Mouse (Mus musculus): ENCODE data around the gene Cdt1. TPM values are rescaled to one million over a fixed set of nuclear protein-coding genes. Genes with fewer than 3 reads are reported as not detected.
A peak's percentile ranks its signal among the peaks of the same experiment; 100 is the strongest.

The Cdt1 gene
- polyA plus RNA-seq, 1 experiment from 2014 or later = 11.1 TPM

- Histone ChIP-seq H3K79me2 (ENCODE audit: inconsistent target) (peaks cover 100% of the 10 kb centered on the region), H3K4me3 (ENCODE audit: inconsistent target) (no peak overlapping the region), H3K36me3 (ENCODE audit: inconsistent target) (peaks cover 5% of the 10 kb centered on the region; the same call in 1 of the 2 replicates), H3K27ac (no peak overlapping the region)
- WGBS (ENCODE audit: missing documents) = 96% methylated on average over 9 of the region's 9 CpGs
Measured at GRCm38 (mm10) chr8:122538310-122539076, 29.3 kb upstream of the Cdt1 start.

GRCm38 (mm10) chr8:122544138-122544537 is 23.7 kb upstream of the Cdt1 start:
- Histone ChIP-seq H3K4me3 (ENCODE audit: inconsistent target) (no peak overlapping the region), H3K27ac (no peak overlapping the region), H3K79me2 (ENCODE audit: inconsistent target) (peaks cover 100% of the 10 kb centered on the region), H3K36me3 (ENCODE audit: inconsistent target) (no peaks in the 10 kb centered on the region; the same call in 1 of the 2 replicates)
- WGBS (ENCODE audit: missing documents) = 87% methylated on average over 7 of the region's 8 CpGs

- peaks cover 94% of the 10 kb centered on the region for H3K79me2 ChIP-seq (ENCODE audit: inconsistent target)
- no peak overlapping the region for H3K4me3 ChIP-seq (ENCODE audit: inconsistent target)
- whole genome bisulfite sequencing (ENCODE audit: missing documents) = 87% methylated on average over 6 of the region's 7 CpGs
- H3K27ac ChIP-seq = peak overlapping the region; percentile 69
- H3K36me3 ChIP-seq (ENCODE audit: inconsistent target) = no peaks in the 10 kb centered on the region; the same call in 1 of the 2 replicates
Measured at GRCm38 (mm10) chr8:122546066-122546755, 21.6 kb upstream of the Cdt1 start.

- Histone ChIP-seq H3K4me3 (ENCODE audit: inconsistent target) (peak overlapping the region; percentile 5; the same call in 1 of the 2 replicates), H3K27ac (peak overlapping the region; percentile 69), H3K79me2 (ENCODE audit: inconsistent target) (peaks cover 87% of the 10 kb centered on the region), H3K36me3 (ENCODE audit: inconsistent target) (no peaks in the 10 kb centered on the region; the same call in 1 of the 2 replicates)
- 78% methylated on average over 23 of the region's 24 CpGs for WGBS (ENCODE audit: missing documents)
Measured at GRCm38 (mm10) chr8:122546811-122547453, 20.9 kb upstream of the Cdt1 start.

- H3K36me3 ChIP-seq (ENCODE audit: inconsistent target) = no peaks in the 10 kb centered on the region; the same call in 1 of the 2 replicates
- peak overlapping the region; percentile 69 for H3K27ac ChIP-seq
- H3K79me2 ChIP-seq (ENCODE audit: inconsistent target) = peaks cover 78% of the 10 kb centered on the region
- 4% methylated on average over 5 of the region's 5 CpGs for WGBS (ENCODE audit: missing documents)
- H3K4me3 ChIP-seq (ENCODE audit: inconsistent target) = no peak overlapping the region; the same call in 1 of the 2 replicates
Measured at GRCm38 (mm10) chr8:122547815-122548214, 20.0 kb upstream of the Cdt1 start.

- Histone ChIP-seq H3K79me2 (ENCODE audit: inconsistent target) (peaks cover 73% of the 10 kb centered on the region), H3K4me3 (ENCODE audit: inconsistent target) (no peak overlapping the region)
- 33% methylated on average over 13 of the region's 13 CpGs for whole genome bisulfite sequencing (ENCODE audit: missing documents)
Measured at GRCm38 (mm10) chr8:122548331-122548730, 19.5 kb upstream of the Cdt1 start.

GRCm38 (mm10) chr8:122548891-122549439 is 18.9 kb upstream of the Cdt1 start:
- peaks cover 66% of the 10 kb centered on the region for H3K79me2 ChIP-seq (ENCODE audit: inconsistent target)
- H3K27ac ChIP-seq = peak overlapping the region; percentile 69
- WGBS (ENCODE audit: missing documents) = 81% methylated on average over 3 of the region's 3 CpGs
- no peaks in the 10 kb centered on the region for H3K36me3 ChIP-seq (ENCODE audit: inconsistent target)
- H3K4me3 ChIP-seq (ENCODE audit: inconsistent target) = peak overlapping the region; percentile 61; the same call in 1 of the 2 replicates

More at GRCm38 (mm10) chr8:122548331-122548730, 19.5 kb upstream of the Cdt1 start:
- Histone ChIP-seq H3K36me3 (ENCODE audit: inconsistent target) (no peaks in the 10 kb centered on the region; the same call in 1 of the 2 replicates), H3K27ac (peak overlapping the region; percentile 69)

GRCm38 (mm10) chr8:122550234-122550994 is 17.4 kb upstream of the Cdt1 start:
- H3K4me3 ChIP-seq (ENCODE audit: inconsistent target) = peak overlapping the region; percentile 61
- H3K27ac ChIP-seq = peak overlapping the region; percentile 69
- peaks cover 52% of the 10 kb centered on the region for H3K79me2 ChIP-seq (ENCODE audit: inconsistent target)
- no peaks in the 10 kb centered on the region for H3K36me3 ChIP-seq (ENCODE audit: inconsistent target)
- 2% methylated on average over 49 of the region's 52 CpGs for WGBS (ENCODE audit: missing documents)

GRCm38 (mm10) chr8:122550995-122551264 is 16.9 kb upstream of the Cdt1 start:
- WGBS (ENCODE audit: missing documents) = 1% methylated on average over 37 of the region's 43 CpGs
- Histone ChIP-seq H3K36me3 (ENCODE audit: inconsistent target) (no peaks in the 10 kb centered on the region), H3K27ac (no peak overlapping the region), H3K79me2 (ENCODE audit: inconsistent target) (peaks cover 47% of the 10 kb centered on the region), H3K4me3 (ENCODE audit: inconsistent target) (no peak overlapping the region)

GRCm38 (mm10) chr8:122551265-122552051 is 16.4 kb upstream of the Cdt1 start, which contains the start of gene Piezo1:
Gene Piezo1, minus strand, starts transcription at chr8:122551329.
- Histone ChIP-seq H3K79me2 (ENCODE audit: inconsistent target) (peaks cover 41% of the 10 kb centered on the region), H3K36me3 (ENCODE audit: inconsistent target) (no peaks in the 10 kb centered on the region), H3K27ac (peak within 1 kb of the TSS; percentile 69), H3K4me3 (ENCODE audit: inconsistent target) (peak within 1 kb of the TSS; percentile 61)
- 8% methylated on average over 56 of the region's 56 CpGs for WGBS (ENCODE audit: missing documents)

- H3K27ac ChIP-seq = peak overlapping the region; percentile 99
- no peaks in the 10 kb centered on the region for H3K36me3 ChIP-seq (ENCODE audit: inconsistent target)
- 84% methylated on average over 6 of the region's 6 CpGs for WGBS (ENCODE audit: missing documents)
- H3K4me3 ChIP-seq (ENCODE audit: inconsistent target) = no peak overlapping the region
- H3K79me2 ChIP-seq (ENCODE audit: inconsistent target) = peaks cover 8% of the 10 kb centered on the region
Measured at GRCm38 (mm10) chr8:122554786-122555185, 13.0 kb upstream of the Cdt1 start.

GRCm38 (mm10) chr8:122556030-122557009 is 11.5 kb upstream of the Cdt1 start:
- H3K36me3 ChIP-seq (ENCODE audit: inconsistent target) = no peaks in the 10 kb centered on the region
- H3K4me3 ChIP-seq (ENCODE audit: inconsistent target) = peak overlapping the region; percentile 48
- 7% methylated on average over 12 of the region's 12 CpGs for WGBS (ENCODE audit: missing documents)
- peak overlapping the region; percentile 99 for H3K27ac ChIP-seq
- no peaks in the 10 kb centered on the region for H3K79me2 ChIP-seq (ENCODE audit: inconsistent target)
